Mouse (Mus musculus) olfactory bulb, adult 2 months (tissue): Measurements from ENCODE around the gene Tlcd1.

ENCODE experiments used
- CTCF ChIP-seq: fragments of 200-500 bp; IDR thresholded peaks from 2 replicates; pipeline ENCODE4 v1.5.1; 2012; ENCODE audit warnings: low read depth, mild to moderate bottlenecking, low read length, moderate library complexity; ENCODE audit not compliant: insufficient read depth
- POLR2A ChIP-seq: fragments of 200-500 bp; IDR thresholded peaks from 2 replicates; pipeline ENCODE4 v1.6.1; 2012; ENCODE audit warnings: mild to moderate bottlenecking, low read depth, low read length, moderate library complexity; ENCODE audit not compliant: insufficient read depth

DNA sequence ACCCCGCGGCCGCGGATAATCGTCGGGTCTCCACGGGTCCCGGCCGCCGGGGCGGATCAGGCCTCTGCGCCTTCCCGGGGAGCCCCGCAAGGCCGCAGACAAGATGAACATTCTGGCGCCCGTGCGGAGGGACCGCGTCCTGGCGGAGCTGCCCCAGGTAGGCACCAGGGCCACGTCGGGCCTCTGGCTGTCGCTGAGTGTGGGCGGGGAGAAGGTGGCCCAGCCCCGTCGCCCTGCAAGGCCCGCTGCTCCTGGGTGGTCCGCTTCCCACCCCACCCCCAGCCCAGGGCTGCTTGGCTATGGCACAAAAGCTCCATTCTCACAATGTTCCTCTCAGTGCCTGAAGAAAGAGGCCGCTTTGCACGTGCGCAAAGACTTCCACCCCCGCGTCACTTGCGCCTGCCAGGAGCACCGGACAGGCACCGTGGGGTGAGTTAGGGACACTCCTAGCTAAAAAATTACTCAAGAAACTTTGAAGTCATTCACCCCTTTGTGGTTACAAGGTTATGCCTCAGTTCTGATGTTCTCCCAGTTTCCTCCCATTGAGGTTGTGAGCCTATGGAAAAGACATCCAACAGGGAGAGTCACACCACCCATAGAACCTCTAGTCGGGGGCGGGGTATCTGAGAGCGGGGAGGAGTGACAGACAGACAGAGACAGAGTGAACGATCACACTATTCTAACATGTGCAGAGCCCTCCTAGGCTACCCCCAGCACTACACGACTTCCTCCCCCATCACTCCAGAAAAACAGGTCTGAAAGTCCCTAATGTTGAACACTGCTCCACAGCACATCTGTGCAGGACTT, 12.9 kb downstream of the Tlcd1 start:
- TF ChIP-seq POLR2A (no peak), CTCF (no peak)
